Mouse (Mus musculus) E14TG2a.4 (cell line): ENCODE results near the gene Rab8b.

Experiments
- CTCF ChIP-seq: conservative IDR thresholded peaks from 2 replicates; pipeline ENCODE4 v1.5.1; 2014; ENCODE audit warnings: low read length
- NANOG ChIP-seq: IDR thresholded peaks from 2 replicates; pipeline ENCODE4 v1.6.1; 2014; ENCODE audit warnings: borderline replicate concordance, low read length, mixed read lengths

GRCm38 (mm10) chr9:66859523-66859922 is 60.0 kb downstream of the Rab8b start:
- no peak for TF ChIP-seq CTCF
- TF ChIP-seq NANOG: no peak
